Mouse (Mus musculus): ENCODE measurements around the gene Ppcs. TPM values are rescaled to one million over a fixed set of nuclear protein-coding genes. Genes with fewer than 3 reads are reported as not detected.

The Ppcs gene
- 41.6 and 44.1 TPM in 2 replicates for polyA plus RNA-seq (2015; fragmentation: Nextera tagmentation; extraction: Ambion mirVana)

GRCm38 (mm10) chr4:119422294-119422964 is at the start of gene Ppcs, which contains the start of gene Zmynd12:
Gene Ppcs (minus strand): TSS chr4:119422420.
Gene Zmynd12 (plus strand): TSS chr4:119422814.
- Histone ChIP-seq H3K27me3 (no peaks in the 10 kb centered on the region), H3K9ac (peak within 1 kb of the TSS; percentile 69), H3K27ac (peak within 1 kb of the TSS; percentile 97), H3K9me3 (replicated peaks) (no peaks in the 10 kb centered on the region), H3K4me2 (peak within 1 kb of the TSS; percentile 91), H3K4me1 (peaks cover 28% of the 10 kb centered on the region), H3K36me3 (peaks cover 20% of the 10 kb centered on the region), H3K4me3 (replicated peaks) (peak within 1 kb of the TSS; percentile 61)
- under 1% methylated on average over 52 of the region's 52 CpGs for WGBS
- peak; percentile 96 for ATAC-seq (replicated peaks; ENCODE audit: low FRiP score)

GRCm38 (mm10) chr4:119467720-119468380 is 45.6 kb upstream of the Ppcs start:
- H3K4me2 ChIP-seq, result no peak overlapping the region
- H3K4me1 ChIP-seq, result peaks cover 16% of the 10 kb centered on the region
- H3K27ac ChIP-seq, result no peak overlapping the region
- H3K36me3 ChIP-seq, result no peaks in the 10 kb centered on the region
- no peaks in the 10 kb centered on the region for H3K9me3 ChIP-seq (replicated peaks)
- H3K9ac ChIP-seq, result no peak overlapping the region
- no peak for ATAC-seq (replicated peaks; ENCODE audit: low FRiP score)
- H3K4me3 ChIP-seq (replicated peaks), result no peak overlapping the region
- no peaks in the 10 kb centered on the region for H3K27me3 ChIP-seq
- 80% methylated on average over 16 of the region's 16 CpGs for WGBS

- no peaks in the 10 kb centered on the region for H3K27me3 ChIP-seq
- H3K27ac ChIP-seq, result no peak overlapping the region
- no peak overlapping the region for H3K9ac ChIP-seq
- no peak overlapping the region for H3K4me2 ChIP-seq
- H3K4me1 ChIP-seq, result peaks cover 21% of the 10 kb centered on the region
- H3K4me3 ChIP-seq (replicated peaks), result no peak overlapping the region
- WGBS, result 92% methylated on average over 5 of the region's 5 CpGs
- H3K9me3 ChIP-seq (replicated peaks), result no peaks in the 10 kb centered on the region
- no peaks in the 10 kb centered on the region for H3K36me3 ChIP-seq
- ATAC-seq (replicated peaks; ENCODE audit: low FRiP score), result no peak
Measured at GRCm38 (mm10) chr4:119465841-119466240, 43.6 kb upstream of the Ppcs start.

GRCm38 (mm10) chr4:119463756-119464419 is 41.7 kb upstream of the Ppcs start:
- no peak overlapping the region for H3K9ac ChIP-seq
- H3K4me1 ChIP-seq, result peaks cover 26% of the 10 kb centered on the region
- H3K27ac ChIP-seq, result no peak overlapping the region; the same call in 1 of the 2 replicates
- H3K9me3 ChIP-seq (replicated peaks), result no peaks in the 10 kb centered on the region
- H3K36me3 ChIP-seq, result no peaks in the 10 kb centered on the region
- no peak overlapping the region for H3K4me3 ChIP-seq (replicated peaks)
- WGBS, result 74% methylated on average over 13 of the region's 13 CpGs
- ATAC-seq (replicated peaks; ENCODE audit: low FRiP score), result no peak
- H3K27me3 ChIP-seq, result no peaks in the 10 kb centered on the region
- H3K4me2 ChIP-seq, result no peak overlapping the region

GRCm38 (mm10) chr4:119462858-119463755 is 40.9 kb upstream of the Ppcs start:
- peak; percentile 76 for ATAC-seq (replicated peaks; ENCODE audit: low FRiP score)
- 44% methylated on average over 11 of the region's 11 CpGs for WGBS
- Histone ChIP-seq H3K9ac (no peak overlapping the region), H3K4me3 (replicated peaks) (no peak overlapping the region), H3K36me3 (no peaks in the 10 kb centered on the region), H3K27ac (peak overlapping the region; percentile 30; the same call in 1 of the 2 replicates), H3K4me1 (peaks cover 26% of the 10 kb centered on the region), H3K4me2 (0 out of 2 replicates have a peak overlapping the region, but pooled peaks have one; percentile 4), H3K27me3 (no peaks in the 10 kb centered on the region), H3K9me3 (replicated peaks) (no peaks in the 10 kb centered on the region)

- H3K9ac ChIP-seq, result no peak overlapping the region
- peaks cover 26% of the 10 kb centered on the region for H3K4me1 ChIP-seq
- H3K27me3 ChIP-seq, result no peaks in the 10 kb centered on the region
- no peaks in the 10 kb centered on the region for H3K9me3 ChIP-seq (replicated peaks)
- no peak overlapping the region for H3K4me3 ChIP-seq (replicated peaks)
- H3K36me3 ChIP-seq, result no peaks in the 10 kb centered on the region
- 0 out of 2 replicates have a peak overlapping the region, but pooled peaks have one; percentile 4 for H3K4me2 ChIP-seq
- 85% methylated on average over 3 of the region's 3 CpGs for WGBS
- H3K27ac ChIP-seq, result peak overlapping the region; percentile 30; the same call in 1 of the 2 replicates
- no peak for ATAC-seq (replicated peaks; ENCODE audit: low FRiP score)
Measured at GRCm38 (mm10) chr4:119462457-119462856, 40.2 kb upstream of the Ppcs start.

GRCm38 (mm10) chr4:119460728-119461141 is 38.5 kb upstream of the Ppcs start:
- no peaks in the 10 kb centered on the region for H3K9me3 ChIP-seq (replicated peaks)
- peak; percentile 69 for ATAC-seq (replicated peaks; ENCODE audit: low FRiP score)
- H3K4me3 ChIP-seq (replicated peaks), result no peak overlapping the region
- H3K4me1 ChIP-seq, result peaks cover 26% of the 10 kb centered on the region
- no peaks in the 10 kb centered on the region for H3K36me3 ChIP-seq
- peak overlapping the region; percentile 25 for H3K4me2 ChIP-seq
- H3K27ac ChIP-seq, result peak overlapping the region; percentile 54
- WGBS, result 20% methylated on average over 8 of the region's 8 CpGs
- no peak overlapping the region for H3K9ac ChIP-seq
- no peaks in the 10 kb centered on the region for H3K27me3 ChIP-seq

GRCm38 (mm10) chr4:119460296-119460695 is 38.1 kb upstream of the Ppcs start:
- no peak for ATAC-seq (replicated peaks; ENCODE audit: low FRiP score)
- H3K4me3 ChIP-seq (replicated peaks), result no peak overlapping the region
- 70% methylated on average over 5 of the region's 5 CpGs for WGBS
- H3K4me2 ChIP-seq, result no peak overlapping the region
- peak overlapping the region; percentile 54 for H3K27ac ChIP-seq
- H3K4me1 ChIP-seq, result peaks cover 26% of the 10 kb centered on the region
- no peaks in the 10 kb centered on the region for H3K27me3 ChIP-seq
- no peaks in the 10 kb centered on the region for H3K36me3 ChIP-seq
- no peak overlapping the region for H3K9ac ChIP-seq
- H3K9me3 ChIP-seq (replicated peaks), result no peaks in the 10 kb centered on the region

- 22% methylated on average over 6 of the region's 6 CpGs for WGBS
- Histone ChIP-seq H3K4me1 (peaks cover 4% of the 10 kb centered on the region; the same call in 1 of the 2 replicates), H3K27ac (no peak overlapping the region), H3K4me2 (no peak overlapping the region), H3K27me3 (no peaks in the 10 kb centered on the region), H3K9me3 (replicated peaks) (no peaks in the 10 kb centered on the region), H3K9ac (no peak overlapping the region), H3K4me3 (replicated peaks) (no peak overlapping the region), H3K36me3 (no peaks in the 10 kb centered on the region)
- no peak for ATAC-seq (replicated peaks; ENCODE audit: low FRiP score)
Measured at GRCm38 (mm10) chr4:119453533-119453932, 31.3 kb upstream of the Ppcs start.

GRCm38 (mm10) chr4:119453128-119453527 is 30.9 kb upstream of the Ppcs start:
- H3K4me2 ChIP-seq, result no peak overlapping the region
- no peak overlapping the region for H3K9ac ChIP-seq
- H3K4me3 ChIP-seq (replicated peaks), result no peak overlapping the region
- H3K27me3 ChIP-seq, result no peaks in the 10 kb centered on the region
- H3K27ac ChIP-seq, result no peak overlapping the region
- H3K4me1 ChIP-seq, result peaks cover 4% of the 10 kb centered on the region; the same call in 1 of the 2 replicates
- no peaks in the 10 kb centered on the region for H3K9me3 ChIP-seq (replicated peaks)
- 67% methylated on average over 5 of the region's 5 CpGs for WGBS
- H3K36me3 ChIP-seq, result no peaks in the 10 kb centered on the region
- no peak for ATAC-seq (replicated peaks; ENCODE audit: low FRiP score)

GRCm38 (mm10) chr4:119450436-119450835 is 28.2 kb upstream of the Ppcs start:
- no peak for ATAC-seq (replicated peaks; ENCODE audit: low FRiP score)
- no peak overlapping the region for H3K9ac ChIP-seq
- no peaks in the 10 kb centered on the region for H3K36me3 ChIP-seq
- no peaks in the 10 kb centered on the region for H3K9me3 ChIP-seq (replicated peaks)
- H3K4me3 ChIP-seq (replicated peaks), result no peak overlapping the region
- no peak overlapping the region for H3K4me2 ChIP-seq
- H3K27ac ChIP-seq, result no peak overlapping the region
- WGBS, result 60% methylated on average over 7 of the region's 7 CpGs
- H3K4me1 ChIP-seq, result peaks cover 4% of the 10 kb centered on the region; the same call in 1 of the 2 replicates
- no peaks in the 10 kb centered on the region for H3K27me3 ChIP-seq
